Mouse (Mus musculus): ENCODE data around the gene D5Ertd577e.
"Not testable (repeated sequence)": the region's sequence is repeated elsewhere in the genome, so short reads cannot be mapped to it uniquely, and the experiment has no call there.

Gene D5Ertd577e

GRCm38 (mm10) chr5:95456506-95456905 lies at the start of gene D5Ertd577e:
D5Ertd577e (plus strand) TSS chr5:95456806.
- DNase-seq, result not testable (repeated sequence)

GRCm38 (mm10) chr5:95510458-95510857 lies 53.9 kb downstream of the D5Ertd577e start, which contains the start of gene Gm3286:
Gm3286 (plus strand) TSS chr5:95510758.
- not testable (repeated sequence) for DNase-seq

Measured in cerebellum, adult 18-20 months (tissue).